Mouse (Mus musculus) urinary bladder, postnatal 36 days (tissue): ENCODE measurements at regions not wholly inside any gene's neighbourhood (a gene's known extent, or its start where the extent isn't known, plus 50 kb on each side); places are given as distances from the start of the nearest gene placed in this dataset.

Experiments
- DNase-seq, 2 experiments: peaks; one replicate each; pipeline ENCODE4 v3.0.0; 2022; ENCODE audit warnings: low spot score in 2 of 2, mixed read lengths in 1 of 2

DNA sequence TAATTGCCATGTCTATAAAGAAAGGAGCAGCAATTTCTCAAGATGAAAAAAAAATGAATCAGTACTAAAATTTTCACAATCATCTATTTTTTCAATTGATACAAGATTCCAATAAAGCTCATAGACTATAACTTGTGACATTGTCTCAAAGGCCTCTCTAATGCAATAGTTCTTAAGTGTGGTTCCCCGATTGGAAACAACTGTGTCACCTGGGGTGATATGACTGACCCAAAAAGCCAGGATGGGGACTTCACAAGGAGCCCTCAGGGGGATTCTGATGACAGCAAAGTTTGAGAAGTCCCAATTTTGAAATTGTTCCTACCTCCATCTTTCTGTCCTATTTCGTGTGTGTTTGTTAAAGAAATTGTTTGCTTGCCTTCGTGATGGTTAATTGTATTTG is 143.3 kb upstream of the Fndc3a start:
- no peak for DNase-seq

GRCm38 (mm10) chr14:72850884-72851283 is 141.1 kb upstream of the Fndc3a start:
- no peak for DNase-seq

DNA sequence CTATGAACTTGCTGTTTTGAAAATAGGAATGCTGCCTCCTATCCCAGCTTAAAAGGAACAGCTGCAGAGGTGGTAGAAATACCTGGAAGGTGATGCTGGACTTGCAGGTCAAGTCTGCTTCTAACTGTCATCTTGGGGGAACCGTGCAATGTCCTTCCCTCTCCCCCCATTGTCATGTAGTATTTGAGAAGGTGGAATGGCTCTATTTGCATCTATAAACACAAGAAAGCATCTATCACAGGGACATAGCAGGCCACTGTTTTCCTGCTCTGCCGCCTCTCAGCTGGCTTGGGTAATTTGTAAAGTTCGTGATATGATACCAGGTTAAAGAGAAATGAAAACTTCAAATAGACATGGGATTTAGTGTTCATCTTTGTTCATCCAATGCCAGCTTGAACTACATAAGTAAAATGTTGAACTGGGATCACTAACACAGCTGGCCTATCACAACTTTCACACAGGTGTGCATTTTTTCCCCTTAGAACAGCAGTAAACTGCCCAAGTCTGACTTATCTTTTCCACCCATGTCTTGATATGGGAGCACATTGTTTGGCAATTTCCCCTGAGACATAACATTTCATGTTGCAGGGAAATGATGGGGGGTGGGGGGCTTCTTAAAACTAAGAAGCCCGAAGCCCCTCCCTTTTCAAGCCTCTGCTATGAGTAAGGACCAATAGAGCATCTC is 138.6 kb upstream of the Fndc3a start:
- no peak for DNase-seq

- no peak for DNase-seq
These were observed 137.7 kb upstream of the Fndc3a start for GRCm38 (mm10) chr14:72847466-72847865.

- no peak for DNase-seq
These were observed 136.0 kb upstream of the Fndc3a start for GRCm38 (mm10) chr14:72845621-72846440.

DNA sequence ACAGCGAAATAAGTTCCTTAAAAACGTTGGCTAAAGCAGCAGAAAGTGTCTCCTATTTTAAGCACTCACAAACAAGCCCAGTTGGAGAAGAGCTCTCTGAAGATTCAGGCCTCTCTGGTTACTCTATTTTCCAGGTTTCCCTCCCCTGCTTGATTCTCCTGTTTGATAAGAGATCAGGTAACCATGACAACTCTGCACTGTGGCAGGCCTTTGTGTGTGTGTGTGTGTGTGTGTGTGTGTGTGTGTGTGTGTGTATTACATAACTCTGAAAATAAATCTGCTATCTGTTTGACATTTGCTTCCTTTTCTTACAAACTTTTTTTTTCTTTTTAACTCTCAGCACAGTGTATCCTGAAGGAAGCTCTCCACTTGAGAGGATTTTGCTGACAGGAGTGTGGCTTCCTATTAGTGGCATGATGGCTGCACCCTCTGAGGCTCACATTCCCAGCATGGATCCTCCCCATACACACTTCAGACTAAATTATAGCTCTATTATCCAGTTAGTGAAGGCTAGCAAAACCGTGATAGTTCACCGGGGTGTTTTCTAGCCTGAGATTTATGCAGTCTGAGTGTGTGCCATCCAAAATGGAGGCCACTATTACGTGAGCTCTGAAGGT is 135.1 kb upstream of the Fndc3a start:
- DNase-seq: no peak

- DNase-seq: no peak
These were observed 131.9 kb upstream of the Fndc3a start for GRCm38 (mm10) chr14:72841753-72842152.

- no peak for DNase-seq
These were observed 125.4 kb upstream of the Fndc3a start for GRCm38 (mm10) chr14:72835158-72835557.

GRCm38 (mm10) chr14:72829261-72829660 is 119.5 kb upstream of the Fndc3a start:
- DNase-seq: no peak

DNA sequence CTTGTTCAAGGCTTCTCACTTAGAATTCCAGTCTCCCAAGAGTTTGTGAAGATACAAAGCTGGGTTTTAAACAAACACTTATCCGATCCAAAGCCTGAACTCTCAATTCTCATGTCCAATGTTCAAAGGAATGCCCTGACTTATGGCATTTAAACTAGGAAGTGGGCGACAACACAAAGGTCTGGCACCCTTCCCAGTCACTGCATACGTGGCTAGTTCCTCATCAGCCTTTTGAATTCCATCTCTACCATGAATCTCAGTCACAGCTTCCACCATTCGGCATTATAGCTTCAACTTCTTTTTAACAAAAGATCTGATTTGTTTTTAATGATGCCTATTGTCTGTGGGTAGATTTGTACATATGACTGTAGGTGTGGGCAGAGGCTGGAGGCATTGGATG is 115.7 kb upstream of the Fndc3a start:
- no peak for DNase-seq

- DNase-seq: no peak
These were observed 112.4 kb upstream of the Fndc3a start for GRCm38 (mm10) chr14:72822231-72822615.

GRCm38 (mm10) chr14:72821517-72822230 is 111.9 kb upstream of the Fndc3a start:
- no peak for DNase-seq

DNA sequence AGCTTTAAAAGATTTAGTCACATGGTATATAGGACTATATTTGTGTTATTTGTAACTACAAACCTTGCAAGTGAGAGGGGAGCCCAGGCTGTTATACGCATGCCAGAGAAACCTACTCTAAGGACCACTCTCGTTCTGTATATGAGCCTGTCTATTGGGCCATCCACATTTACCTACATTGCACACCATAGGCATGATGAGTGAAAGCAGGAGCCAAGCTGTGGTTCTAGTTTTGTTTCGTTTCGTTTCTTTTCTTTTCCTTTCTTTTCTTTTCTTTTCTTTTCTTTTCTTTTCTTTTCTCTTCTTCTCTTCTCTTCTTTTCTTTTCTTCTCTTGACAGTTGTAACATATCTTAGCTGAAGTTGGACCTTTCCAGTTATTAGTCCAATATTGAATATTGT is 109.2 kb upstream of the Fndc3a start:
- DNase-seq: no peak

GRCm38 (mm10) chr14:72817764-72818163 is 108.0 kb upstream of the Fndc3a start:
- no peak for DNase-seq

- DNase-seq: no peak
These were observed 107.0 kb upstream of the Fndc3a start for GRCm38 (mm10) chr14:72816847-72817246.

- DNase-seq: no peak
These were observed 99.3 kb upstream of the Fndc3a start for GRCm38 (mm10) chr14:72809138-72809537.

- no peak for DNase-seq
These were observed 98.1 kb upstream of the Fndc3a start for GRCm38 (mm10) chr14:72807947-72808346.

DNA sequence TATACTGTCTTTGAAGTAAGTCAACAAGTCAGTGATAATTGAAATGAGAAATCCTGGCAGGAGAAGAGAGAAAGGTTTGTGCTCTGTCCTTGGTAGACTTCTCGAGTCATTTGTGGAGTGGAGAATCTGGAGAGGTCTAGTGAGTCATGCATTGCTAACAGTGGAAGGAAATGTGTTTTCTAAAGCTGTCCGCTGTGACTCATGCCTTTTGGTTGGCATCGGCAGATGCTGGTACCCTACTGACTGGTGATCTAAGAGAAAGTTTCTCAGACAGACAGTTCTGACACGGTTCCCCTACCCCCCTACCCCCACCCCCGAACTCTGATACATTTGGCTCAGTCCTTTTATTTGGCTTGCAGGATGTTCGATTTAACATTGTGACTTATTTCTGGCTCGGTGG is 97.5 kb upstream of the Fndc3a start:
- DNase-seq: no peak

GRCm38 (mm10) chr14:72806598-72806997 is 96.8 kb upstream of the Fndc3a start:
- no peak for DNase-seq

DNA sequence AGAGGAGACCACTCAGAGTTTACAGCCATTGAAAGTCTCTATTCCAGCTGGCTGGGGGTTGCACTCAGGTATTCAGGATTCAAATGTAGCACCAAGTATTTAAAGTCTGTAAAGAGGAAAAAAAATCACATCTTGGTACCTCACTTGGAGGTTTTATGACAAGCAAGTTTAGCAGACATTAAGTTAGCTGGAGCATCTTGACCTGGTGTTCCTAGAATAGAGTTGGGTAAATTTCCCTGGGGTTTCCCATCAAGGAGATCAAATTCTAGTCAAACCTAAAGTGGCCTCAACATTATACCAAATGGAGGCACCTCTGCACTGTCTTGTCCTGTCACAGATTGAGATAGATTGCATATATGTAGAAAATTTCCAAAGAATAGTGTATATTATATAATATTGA is 93.8 kb upstream of the Fndc3a start:
- DNase-seq: no peak

GRCm38 (mm10) chr14:72790654-72791053 is 80.9 kb upstream of the Fndc3a start:
- DNase-seq: no peak

GRCm38 (mm10) chr14:72786929-72787328 is 77.1 kb upstream of the Fndc3a start:
- no peak for DNase-seq
